Comparison of ENCODE assay signal across 30 mouse cellular contexts in genomic region chr16:64794802-64795201, GRCm38 (mm10). TPM values are rescaled to one million over a fixed set of nuclear protein-coding genes. Genes with fewer than 3 reads are reported as not detected.
A peak's percentile ranks its signal among the peaks of the same experiment; 100 is the strongest.
DNase-seq lines count a peak whose midpoint lies in the region; ATAC-seq lines count a peak whose summit lies in the region.
"Had no signal": no experiment of that assay in that cellular context is flagged by ENCODE, and none has a peak within 500 bp of the region (broad histone marks: within the 10 kb centered on the region; RNA-seq: fewer than 3 reads in every experiment).

No protein-coding gene starts in this region.

- no peak overlapping the region for H3K9ac ChIP-seq in forebrain, embryonic 14.5 days (ENCODE audit: low read length)
- H3K9ac ChIP-seq: embryonic facial prominence, embryonic 12.5 days; embryonic facial prominence, embryonic 15.5 days; forebrain, embryonic 13.5 days; forebrain, postnatal 0 days; heart, embryonic 12.5 days; heart, embryonic 15.5 days; hindbrain, embryonic 12.5 days; hindbrain, embryonic 15.5 days; intestine, embryonic 15.5 days had no signal

- DNase-seq in 416B (ENCODE audit: low read depth) = peak; percentile 57
- no peak for DNase-seq in natural killer cell, adult 2 months (ENCODE audit: low spot score in 2 of 2)
- no peak for DNase-seq in forebrain, embryonic 14.5 days (ENCODE audit: low spot score)
- no peak for DNase-seq in right cerebral cortex, adult 2 months (ENCODE audit: low spot score in 2 of 2)
- DNase-seq: adrenal gland, postnatal 10 days; adrenal gland, postnatal 36 days; cerebellum, adult 18-20 months; cerebellum, adult 9-10 months; cerebellum, postnatal 14 days; forebrain, postnatal 0 days; gastrocnemius, adult 2 months; gastrocnemius, postnatal 14 days; heart, adult 18-20 months; heart, postnatal 10 days; heart, postnatal 4 days had no signal

- no peak overlapping the region for H3K27ac ChIP-seq in forebrain, embryonic 14.5 days (ENCODE audit: low read depth, low read length)
- H3K27ac ChIP-seq: embryonic facial prominence, embryonic 12.5 days; embryonic facial prominence, embryonic 15.5 days; forebrain, embryonic 10.5 days; forebrain, embryonic 13.5 days; gastrocnemius, adult 2 months; heart, embryonic 15.5 days; hindbrain, embryonic 12.5 days; hindbrain, embryonic 15.5 days; intestine, embryonic 15.5 days had no signal

- 0 out of 2 replicates have a peak, but pooled peaks have one; percentile 45 for ATAC-seq in common myeloid progenitor, adult 5-6 weeks (replicated peaks; ENCODE audit: low read depth, poor library complexity, severe bottlenecking)
- peak; percentile 60 to 64; a peak in 3 of 4 replicates for ATAC-seq in hematopoietic stem cell, adult 5-6 weeks (replicated peaks in 1 of 2; ENCODE audit: insufficient read depth in 1 of 2, low FRiP score in 2 of 2, low TSS enrichment in 1 of 2, low read depth in 1 of 2, poor library complexity in 2 of 2, severe bottlenecking in 2 of 2)
- peak; percentile 79 for ATAC-seq in megakaryocyte progenitor cell, adult 5-6 weeks (replicated peaks; ENCODE audit: poor library complexity)
- ATAC-seq in forebrain, embryonic 14.5 days = no peak
- ATAC-seq: activated CD4-positive, CD25-positive, alpha-beta regulatory T cell, adult 4 months; CD4-positive, CD25-positive, alpha-beta regulatory T cell, adult 4 months; forebrain, embryonic 13.5 days; forebrain, postnatal 0 days; intestine, embryonic 15.5 days had no signal

- H3K4me3 ChIP-seq in forebrain, embryonic 14.5 days (ENCODE audit: low read depth, low read length) = no peak overlapping the region
- H3K4me3 ChIP-seq: embryonic facial prominence, embryonic 12.5 days; embryonic facial prominence, embryonic 15.5 days; erythroblast, embryonic 14.5 days; forebrain, embryonic 10.5 days; forebrain, embryonic 13.5 days; gastrocnemius, adult 2 months; heart, embryonic 12.5 days; heart, embryonic 15.5 days; hindbrain, embryonic 12.5 days; hindbrain, embryonic 15.5 days; intestine, embryonic 15.5 days had no signal

- H3K36me3 ChIP-seq in forebrain, embryonic 14.5 days (ENCODE audit: control insufficient read depth, insufficient read depth, low read length) = no peaks in the 10 kb centered on the region
- H3K36me3 ChIP-seq: embryonic facial prominence, embryonic 12.5 days; embryonic facial prominence, embryonic 15.5 days; hindbrain, embryonic 12.5 days; hindbrain, embryonic 15.5 days; intestine, embryonic 15.5 days had no signal

- no peaks in the 10 kb centered on the region for H3K4me1 ChIP-seq in forebrain, embryonic 14.5 days (ENCODE audit: control insufficient read depth, insufficient read depth, low read length)
- H3K4me1 ChIP-seq: embryonic facial prominence, embryonic 12.5 days; embryonic facial prominence, embryonic 15.5 days; forebrain, embryonic 10.5 days; forebrain, embryonic 13.5 days; heart, embryonic 12.5 days; heart, embryonic 15.5 days; hindbrain, embryonic 12.5 days; hindbrain, embryonic 15.5 days; intestine, embryonic 15.5 days had no signal

- WGBS in forebrain, embryonic 14.5 days = 93% methylated on average over 2 of the region's 2 CpGs

- no peaks in the 10 kb centered on the region for H3K27me3 ChIP-seq in forebrain, embryonic 14.5 days (replicated peaks; ENCODE audit: control insufficient read depth, insufficient read depth, low read length)
- H3K27me3 ChIP-seq: embryonic facial prominence, embryonic 12.5 days; embryonic facial prominence, embryonic 15.5 days; forebrain, embryonic 13.5 days; heart, embryonic 12.5 days; heart, embryonic 15.5 days; hindbrain, embryonic 12.5 days; hindbrain, embryonic 15.5 days; intestine, embryonic 15.5 days had no signal

- no peaks in the 10 kb centered on the region for H3K9me3 ChIP-seq in forebrain, embryonic 14.5 days (replicated peaks; ENCODE audit: control insufficient read depth, low read length)
- H3K9me3 ChIP-seq: embryonic facial prominence, embryonic 12.5 days; embryonic facial prominence, embryonic 15.5 days; forebrain, embryonic 10.5 days; forebrain, embryonic 13.5 days; heart, embryonic 12.5 days; heart, embryonic 15.5 days; hindbrain, embryonic 12.5 days; hindbrain, embryonic 15.5 days; intestine, embryonic 15.5 days had no signal

- no peak overlapping the region for H3K4me2 ChIP-seq in forebrain, embryonic 14.5 days (ENCODE audit: low read length)
- H3K4me2 ChIP-seq: embryonic facial prominence, embryonic 12.5 days; embryonic facial prominence, embryonic 15.5 days; forebrain, embryonic 13.5 days; heart, embryonic 12.5 days; heart, embryonic 15.5 days; hindbrain, embryonic 12.5 days; hindbrain, embryonic 15.5 days; intestine, embryonic 15.5 days had no signal

RNA-seq across cellular contexts. Expression of gene 4930453N24Rik, which starts 23.8 kb away (rescaled TPM):
- 31.0 and 33.3 TPM in 2 replicates for total RNA-seq in common myeloid progenitor, adult 5-6 weeks (2017)
- 23.8 and 25.6 TPM in 2 replicates for total RNA-seq in hematopoietic stem cell, adult 5-6 weeks (2017)
- 47.2 and 51.2 TPM in 2 replicates for total RNA-seq in megakaryocyte progenitor cell, adult 5-6 weeks (2015)
- 22.5 and 33.8 TPM in 2 replicates for total RNA-seq in megakaryocyte progenitor cell, adult 5-6 weeks (2017)
- polyA plus RNA-seq in forebrain, embryonic 14.5 days (2014; fragmentation: Nextera tagmentation; extraction: Ambion mirVana) = 29.9 and 31.5 TPM in 2 replicates

RNA-seq across cellular contexts. Expression of gene Zfp654, which starts 56.6 kb away (rescaled TPM):
- total RNA-seq in common myeloid progenitor, adult 5-6 weeks (2017) = 26.7 and 28.8 TPM in 2 replicates
- 19.8 and 33.7 TPM in 2 replicates for total RNA-seq in hematopoietic stem cell, adult 5-6 weeks (2017)
- 28.5 and 29.3 TPM in 2 replicates for total RNA-seq in megakaryocyte progenitor cell, adult 5-6 weeks (2015)
- 12.6 and 19.9 TPM in 2 replicates for total RNA-seq in megakaryocyte progenitor cell, adult 5-6 weeks (2017)
- 6.5 and 7.8 TPM in 2 replicates for polyA plus RNA-seq in forebrain, embryonic 14.5 days (2014; fragmentation: Nextera tagmentation; extraction: Ambion mirVana)

RNA-seq across cellular contexts. Expression of gene Cggbp1, which starts 57.0 kb away (rescaled TPM):
- total RNA-seq in common myeloid progenitor, adult 5-6 weeks (2017) = 91.0 and 107 TPM in 2 replicates
- 119 and 147 TPM in 2 replicates for total RNA-seq in hematopoietic stem cell, adult 5-6 weeks (2017)
- 119 and 134 TPM in 2 replicates for total RNA-seq in megakaryocyte progenitor cell, adult 5-6 weeks (2015)
- total RNA-seq in megakaryocyte progenitor cell, adult 5-6 weeks (2017) = 81.9 and 107 TPM in 2 replicates
- 79.1 and 104 TPM in 2 replicates for polyA plus RNA-seq in forebrain, embryonic 14.5 days (2014; fragmentation: Nextera tagmentation; extraction: Ambion mirVana)
